Mouse (Mus musculus) T-helper 17 cell (primary cell): Measurements from ENCODE around the gene Ifit2.
"Not testable (repeated sequence)": the region's sequence is repeated elsewhere in the genome, so short reads cannot be mapped to it uniquely, and the experiment has no call there.

ENCODE experiments used
- in situ Hi-C, 2 experiments: fragments of 300-600 bp; cut with MboI, MseI; formaldehyde crosslinking; loops; 1 replicate in 1 of 2; 2 replicates in 1 of 2; pipeline ENCODE4 v1.15.1; 2025; ENCODE audit warnings: high pct_unique_total_duplicates in 2 of 2

Ifit2 gene

GRCm38 (mm10) chr19:34546211-34546610 is 4.3 kb upstream of the Ifit2 start:
- in situ Hi-C loops: loop anchor here (5.0 to 10.0 kb wide), 2 partner anchors 96 to 109 kb away; partner anchors contain the start of genes Ifit1 (in 1 of the 2) and Ifit1bl2 (in 1 of the 2)

- in situ Hi-C loops: loop anchor here (5.0 to 10.0 kb wide), 2 partner anchors 94 to 107 kb away; partner anchors contain the start of genes Ifit1 (in 1 of the 2) and Ifit1bl2 (in 1 of the 2)
Observed at GRCm38 (mm10) chr19:34547976-34548375, 2.5 kb upstream of the Ifit2 start.

GRCm38 (mm10) chr19:34550205-34550533 is 325 bp upstream of the Ifit2 start:
- in situ Hi-C loops: no loop called here

GRCm38 (mm10) chr19:34551981-34552380 is 1.5 kb downstream of the Ifit2 start:
- in situ Hi-C loops: no loop called here

- in situ Hi-C loops: no loop called here
Observed at GRCm38 (mm10) chr19:34553021-34553420, 2.5 kb downstream of the Ifit2 start.

GRCm38 (mm10) chr19:34553522-34553921 is 3.0 kb downstream of the Ifit2 start:
- in situ Hi-C loops: no loop called here

GRCm38 (mm10) chr19:34554061-34554460 is 3.6 kb downstream of the Ifit2 start:
- in situ Hi-C loops: no loop called here

- in situ Hi-C loops: no loop called here
Observed at GRCm38 (mm10) chr19:34556621-34557020, 6.1 kb downstream of the Ifit2 start.

GRCm38 (mm10) chr19:34562556-34562955 is 12.1 kb downstream of the Ifit2 start:
- in situ Hi-C loops: loop anchor here in 1 of 2 experiments (10.0 kb wide), 1 partner anchor 58 kb away; no protein-coding TSS in a partner anchor

GRCm38 (mm10) chr19:34566178-34566784 is 15.8 kb downstream of the Ifit2 start:
- in situ Hi-C loops: loop anchor here in 1 of 2 experiments (10.0 kb wide), 1 partner anchor 61 kb away; no protein-coding TSS in a partner anchor

GRCm38 (mm10) chr19:34568988-34569895 is 18.7 kb downstream of the Ifit2 start:
- in situ Hi-C loops: loop anchor here in 1 of 2 experiments (10.0 kb wide), 1 partner anchor 64 kb away; no protein-coding TSS in a partner anchor

GRCm38 (mm10) chr19:34569896-34570476 is 19.5 kb downstream of the Ifit2 start:
- in situ Hi-C loops: loop anchor here in 1 of 2 experiments (10.0 kb wide), 1 partner anchor 65 kb away; no protein-coding TSS in a partner anchor

GRCm38 (mm10) chr19:34571080-34571479 is 20.6 kb downstream of the Ifit2 start:
- in situ Hi-C loops: no loop called here

GRCm38 (mm10) chr19:34573650-34574049 is 23.2 kb downstream of the Ifit2 start:
- in situ Hi-C loops: no loop called here

GRCm38 (mm10) chr19:34577121-34577520 is 26.6 kb downstream of the Ifit2 start:
- in situ Hi-C loops: no loop called here

GRCm38 (mm10) chr19:34582696-34583095 is 32.2 kb downstream of the Ifit2 start:
- in situ Hi-C loops: not testable (repeated sequence)

GRCm38 (mm10) chr19:34583126-34583766 is 32.8 kb downstream of the Ifit2 start, which contains the start of gene Ifit3:
Gene Ifit3, plus strand, starts transcription at chr19:34583531.
- in situ Hi-C loops: not testable (repeated sequence)

- in situ Hi-C loops: not testable (repeated sequence)
Observed at GRCm38 (mm10) chr19:34585740-34586458, 35.4 kb downstream of the Ifit2 start.

GRCm38 (mm10) chr19:34587898-34588692 is 37.6 kb downstream of the Ifit2 start:
- in situ Hi-C loops: not testable (repeated sequence)

GRCm38 (mm10) chr19:34588959-34589358 is 38.5 kb downstream of the Ifit2 start:
- in situ Hi-C loops: no loop called here
